Mouse (Mus musculus) small intestine, adult 2 months (tissue): Measurements from ENCODE around the gene Slc6a9. TPM values are rescaled to one million over a fixed set of nuclear protein-coding genes. Genes with fewer than 3 reads are reported as not detected.
A peak's percentile ranks its signal among the peaks of the same experiment; 100 is the strongest.

Experiments
- H3K27ac ChIP-seq: fragments of 200-500 bp; 2 replicates; pipeline ENCODE4 v1.5.1; 2012; ENCODE audit warnings: low read depth, low read length, control low read depth, inconsistent platforms; ENCODE audit not compliant: insufficient read depth
- H3K27me3 ChIP-seq: fragments of 200-500 bp; 2 replicates; pipeline ENCODE4 v1.6.1; 2012; ENCODE audit warnings: mild to moderate bottlenecking, moderate library complexity, low read length, inconsistent platforms; ENCODE audit not compliant: control insufficient read depth, insufficient read depth
- H3K36me3 ChIP-seq: fragments of 200-500 bp; 2 replicates; pipeline ENCODE4 v1.6.1; 2012; ENCODE audit warnings: mild to moderate bottlenecking, low read length, control low read depth, inconsistent platforms; ENCODE audit not compliant: control insufficient read depth, insufficient read depth
- H3K4me1 ChIP-seq: fragments of 200-500 bp; 2 replicates; pipeline ENCODE4 v1.6.1; 2012; ENCODE audit warnings: low read length, inconsistent platforms, mixed read lengths; ENCODE audit not compliant: control insufficient read depth, insufficient read depth, insufficient read length
- H3K4me3 ChIP-seq: fragments of 200-500 bp; 2 replicates; pipeline ENCODE4 v1.5.1; 2012; ENCODE audit warnings: low read depth, mild to moderate bottlenecking, control low read depth, inconsistent platforms, low read length, moderate library complexity
- CTCF ChIP-seq: fragments of 200-500 bp; IDR thresholded peaks from 2 replicates; pipeline ENCODE4 v1.5.1; 2012; ENCODE audit warnings: low read depth, mild to moderate bottlenecking, control low read depth, inconsistent platforms, low read length, moderate library complexity, mixed read lengths; ENCODE audit not compliant: insufficient replicate concordance, insufficient read length; ENCODE audit errors: extremely low read depth
- POLR2A ChIP-seq: fragments of 200-500 bp; IDR thresholded peaks from 2 replicates; pipeline ENCODE4 v1.6.1; 2012; ENCODE audit warnings: low read depth, mild to moderate bottlenecking, control low read depth, inconsistent platforms, low read length, moderate library complexity
- WGBS: fragments of 180-500 bp; shearing (Covaris S2); methylation state at CpG from one replicate; pipeline ENCODE4 v1.1.7; 2018; 5-methylcytosine and 5-hydroxymethylcytosine counted together
- polyA plus RNA-seq: library from polyadenylated mRNA; depleted of rRNA; stranded (reverse); fragments of >200 nt; gene quantifications from 2 replicates; pipeline ENCODE4 v1.2.3, GENCODE M21; 2012

The Slc6a9 gene
- polyA plus RNA-seq, 1 experiment: 42.8 TPM

DNA sequence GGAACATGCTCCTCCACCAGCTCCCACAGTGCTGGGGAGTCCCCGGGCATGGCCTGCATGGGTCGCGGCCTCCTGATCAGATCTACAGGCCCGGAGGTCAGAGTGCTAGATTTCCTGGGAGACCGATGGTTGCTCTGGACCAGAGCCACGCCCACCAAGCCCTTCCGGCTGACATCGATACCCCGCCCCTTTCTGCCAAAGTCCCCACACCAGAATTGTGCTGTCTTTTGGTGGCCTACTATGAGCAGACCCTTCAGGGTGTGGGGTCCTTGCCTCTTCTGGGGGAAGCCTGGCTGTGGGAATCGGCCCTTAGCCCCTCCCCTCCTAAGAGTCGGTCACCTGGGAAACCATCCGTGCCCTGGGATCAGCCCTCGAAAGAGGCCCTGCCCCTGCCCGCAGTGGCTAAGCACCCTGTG lies 38.2 kb downstream of the Slc6a9 start, which contains the start of gene Ccdc24:
Gene Ccdc24 (minus strand): TSS at position 87 of the 416 bp plus-strand sequence.
- peaks cover 3% of the 10 kb centered on the region for H3K4me1 ChIP-seq
- WGBS: 11% methylated on average over 14 of the region's 14 CpGs
- no peak within 1 kb of the TSS for H3K27ac ChIP-seq
- no peaks in the 10 kb centered on the region for H3K36me3 ChIP-seq
- H3K27me3 ChIP-seq: no peaks in the 10 kb centered on the region
- H3K4me3 ChIP-seq: peak within 1 kb of the TSS; percentile 56
- TF ChIP-seq CTCF (no peak), POLR2A (no peak)

DNA sequence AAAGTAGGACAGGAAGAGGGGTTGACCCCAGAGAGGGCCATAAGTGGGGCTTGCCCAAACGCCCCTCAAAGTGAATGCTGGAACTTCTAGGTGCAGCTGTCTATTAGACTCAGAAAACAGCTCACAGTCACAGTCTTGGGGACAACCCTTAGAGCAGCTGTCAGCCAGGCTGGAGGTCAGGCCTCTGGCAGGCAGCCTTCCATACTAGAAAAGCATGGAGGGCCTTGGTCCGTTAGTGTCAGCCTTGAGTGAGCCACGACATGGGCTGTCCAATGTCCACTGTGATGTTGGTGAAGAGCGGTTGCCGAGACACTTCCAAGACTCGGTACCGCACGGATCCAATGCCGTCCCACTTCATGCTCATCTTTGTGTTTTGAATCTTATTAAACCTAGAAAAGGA lies 39.3 kb downstream of the Slc6a9 start:
- TF ChIP-seq POLR2A: no peak
- TF ChIP-seq CTCF: no peak
- H3K4me3 ChIP-seq: no peak overlapping the region
- WGBS: 92% methylated on average over 9 of the region's 9 CpGs
- no peaks in the 10 kb centered on the region for H3K36me3 ChIP-seq
- no peaks in the 10 kb centered on the region for H3K27me3 ChIP-seq
- H3K4me1 ChIP-seq: peaks cover 3% of the 10 kb centered on the region
- no peak overlapping the region for H3K27ac ChIP-seq

DNA sequence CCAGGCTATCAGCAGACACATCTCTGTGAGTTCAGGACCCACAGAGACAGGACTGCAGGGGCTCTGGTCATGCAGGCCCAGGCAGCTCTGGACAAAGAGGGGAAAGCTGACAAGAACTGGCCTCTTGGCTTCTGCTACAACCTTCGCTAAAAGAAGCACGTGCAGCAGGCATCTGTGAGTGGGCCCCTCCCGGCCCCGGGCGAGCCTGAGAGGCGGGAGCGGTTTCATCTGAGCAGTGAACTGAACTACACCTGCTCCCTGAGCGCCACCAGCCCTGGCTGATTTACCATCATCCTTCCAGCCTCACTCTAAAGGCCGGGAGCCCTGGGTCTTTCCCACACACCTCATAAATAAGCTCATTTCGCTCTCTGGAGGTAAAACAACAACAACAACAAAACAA lies 44.0 kb downstream of the Slc6a9 start:
- Histone ChIP-seq H3K36me3 (no peaks in the 10 kb centered on the region), H3K4me1 (no peaks in the 10 kb centered on the region), H3K27me3 (peaks cover 8% of the 10 kb centered on the region), H3K27ac (no peak overlapping the region), H3K4me3 (no peak overlapping the region)
- WGBS: 30% methylated on average over 10 of the region's 10 CpGs
- no peak for TF ChIP-seq POLR2A
- no peak for TF ChIP-seq CTCF

DNA sequence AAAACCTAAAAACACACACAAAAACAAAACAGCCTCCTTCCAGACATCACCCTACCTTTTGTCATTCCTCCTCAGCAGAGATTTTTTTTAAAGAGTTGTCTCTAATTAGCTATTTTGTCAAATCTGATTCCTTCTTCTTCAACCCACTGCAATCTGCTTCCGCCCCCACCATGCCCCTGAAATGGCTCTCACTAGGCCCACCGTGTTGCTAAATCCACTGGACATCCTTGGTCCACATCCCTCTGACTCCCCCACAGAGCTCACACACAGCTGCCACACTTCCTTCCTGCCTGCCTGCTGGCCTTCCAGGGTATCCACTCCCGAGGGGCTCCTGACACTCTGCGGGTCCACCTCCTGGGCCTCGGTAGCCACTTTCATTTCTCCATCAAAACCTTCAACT lies 44.4 kb downstream of the Slc6a9 start:
- H3K4me1 ChIP-seq: no peaks in the 10 kb centered on the region
- 81% methylated on average over 5 of the region's 5 CpGs for WGBS
- H3K4me3 ChIP-seq: no peak overlapping the region
- H3K27me3 ChIP-seq: peaks cover 8% of the 10 kb centered on the region
- H3K27ac ChIP-seq: no peak overlapping the region
- TF ChIP-seq POLR2A (no peak), CTCF (no peak)
- H3K36me3 ChIP-seq: no peaks in the 10 kb centered on the region

DNA sequence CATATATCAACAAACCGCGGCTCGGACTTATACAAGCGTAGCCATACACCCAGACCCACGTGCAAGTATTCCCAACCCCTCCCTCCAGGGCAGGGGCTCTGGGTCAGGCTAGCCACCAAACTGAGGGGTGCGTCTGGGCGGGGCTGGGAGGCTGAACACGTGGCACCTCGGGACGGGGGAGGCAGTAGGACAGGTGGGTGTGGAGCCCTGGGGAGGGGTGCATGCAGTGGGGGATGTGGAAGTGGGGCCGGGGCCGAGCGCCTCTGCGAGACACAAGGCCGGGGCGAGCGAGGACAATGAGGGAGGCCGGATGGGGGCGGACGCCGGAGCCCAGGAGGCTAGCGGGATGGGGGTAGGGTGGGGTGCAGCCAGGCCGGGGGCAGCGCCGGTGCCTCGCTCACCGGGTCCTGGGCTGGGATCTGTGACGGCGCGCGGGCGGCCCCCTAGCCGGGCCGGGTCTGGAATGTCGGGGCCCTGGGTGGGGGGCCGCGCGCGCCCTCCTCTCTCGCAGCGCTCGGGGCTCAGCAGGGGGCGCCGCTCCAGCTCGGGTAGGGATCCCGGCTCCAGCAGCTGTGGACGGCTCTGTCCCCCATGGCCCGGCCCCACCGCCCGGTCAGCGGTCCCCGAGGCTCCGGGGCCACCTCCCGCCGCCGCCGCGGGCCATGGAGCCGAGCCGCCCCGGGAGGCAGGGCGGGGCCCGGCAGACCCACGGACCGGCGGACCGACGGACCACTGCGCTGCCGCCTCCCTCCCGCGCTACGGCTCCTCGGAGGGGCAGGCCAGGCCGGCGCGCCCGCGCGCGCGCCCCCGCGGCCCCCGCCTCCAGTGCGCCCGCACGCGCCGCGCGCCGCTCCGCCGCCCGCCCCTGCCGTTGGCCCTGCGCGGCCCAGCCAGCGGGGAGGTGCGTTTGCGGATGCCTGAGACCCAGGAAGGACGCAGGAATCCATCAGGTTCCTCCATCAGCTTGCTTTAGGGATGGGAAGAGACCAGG lies 48.7 kb downstream of the Slc6a9 start, which contains the start of gene B4galt2:
Gene B4galt2 (minus strand): TSS at position 787 of the 991 bp plus-strand sequence.
- Histone ChIP-seq H3K36me3 (peaks cover 17% of the 10 kb centered on the region), H3K27ac (no peak within 1 kb of the TSS), H3K27me3 (peaks cover 8% of the 10 kb centered on the region), H3K4me1 (peaks cover 4% of the 10 kb centered on the region; the same call in 1 of the 2 replicates), H3K4me3 (peak within 1 kb of the TSS; percentile 59)
- TF ChIP-seq CTCF: no peak
- TF ChIP-seq POLR2A: no peak
- WGBS: 2% methylated on average over 99 of the region's 103 CpGs

DNA sequence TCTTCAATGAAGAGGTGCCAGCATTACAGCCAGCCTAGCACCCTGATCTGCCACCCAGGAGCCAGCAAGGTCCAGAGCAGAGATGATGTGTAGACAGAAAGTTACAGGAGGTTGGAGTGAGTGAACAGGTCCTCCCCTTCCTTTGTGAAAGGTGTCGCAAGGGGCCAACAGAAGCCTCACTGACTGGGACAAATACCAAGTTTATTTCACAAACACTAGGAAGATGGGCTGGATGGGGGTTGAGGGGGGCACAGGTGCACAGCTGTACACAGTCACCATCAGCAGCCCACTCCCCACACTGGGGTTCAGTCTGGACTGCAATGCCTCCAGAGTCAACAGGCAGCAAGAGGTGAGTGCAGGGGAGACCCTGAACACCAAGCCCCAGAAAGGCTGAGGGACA lies 49.8 kb downstream of the Slc6a9 start:
- no peak overlapping the region for H3K27ac ChIP-seq
- peaks cover 17% of the 10 kb centered on the region for H3K36me3 ChIP-seq
- no peak overlapping the region for H3K4me3 ChIP-seq
- peaks cover 4% of the 10 kb centered on the region; the same call in 1 of the 2 replicates for H3K4me1 ChIP-seq
- 76% methylated on average over 1 of the region's 1 CpGs for WGBS
- TF ChIP-seq POLR2A (no peak), CTCF (no peak)
- H3K27me3 ChIP-seq: peaks cover 8% of the 10 kb centered on the region

DNA sequence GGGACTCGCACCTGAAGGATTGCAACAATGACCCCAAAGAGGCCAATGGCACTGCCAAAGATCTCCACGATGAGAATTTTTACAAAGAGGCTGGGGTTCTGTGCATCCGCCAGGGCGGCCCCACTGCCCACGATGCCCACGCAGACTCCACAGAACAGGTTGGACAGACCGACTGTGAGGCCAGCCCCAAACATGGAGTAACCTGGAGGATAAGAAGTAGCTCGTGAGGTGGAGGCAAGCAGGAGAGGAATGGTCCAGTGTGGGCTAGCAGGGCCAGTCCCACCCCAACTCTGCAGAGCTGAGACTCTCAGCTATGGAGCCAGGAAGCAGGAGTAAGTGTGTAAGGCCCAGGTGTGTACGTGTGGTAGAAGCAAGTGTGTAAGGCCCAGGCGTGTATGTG lies 50.8 kb downstream of the Slc6a9 start:
- 93% methylated on average over 10 of the region's 10 CpGs for WGBS
- Histone ChIP-seq H3K36me3 (peaks cover 17% of the 10 kb centered on the region), H3K27me3 (peaks cover 8% of the 10 kb centered on the region), H3K27ac (no peak overlapping the region), H3K4me3 (no peak overlapping the region), H3K4me1 (peaks cover 4% of the 10 kb centered on the region; the same call in 1 of the 2 replicates)
- TF ChIP-seq CTCF (no peak), POLR2A (no peak)
